Mouse (Mus musculus): Measurements from ENCODE around the gene Tenm2. TPM values are rescaled to one million over a fixed set of nuclear protein-coding genes. Genes with fewer than 3 reads are reported as not detected.

The Tenm2 gene
- polyA plus RNA-seq, 1 experiment from 2014 or later = 77.0 TPM

DNA sequence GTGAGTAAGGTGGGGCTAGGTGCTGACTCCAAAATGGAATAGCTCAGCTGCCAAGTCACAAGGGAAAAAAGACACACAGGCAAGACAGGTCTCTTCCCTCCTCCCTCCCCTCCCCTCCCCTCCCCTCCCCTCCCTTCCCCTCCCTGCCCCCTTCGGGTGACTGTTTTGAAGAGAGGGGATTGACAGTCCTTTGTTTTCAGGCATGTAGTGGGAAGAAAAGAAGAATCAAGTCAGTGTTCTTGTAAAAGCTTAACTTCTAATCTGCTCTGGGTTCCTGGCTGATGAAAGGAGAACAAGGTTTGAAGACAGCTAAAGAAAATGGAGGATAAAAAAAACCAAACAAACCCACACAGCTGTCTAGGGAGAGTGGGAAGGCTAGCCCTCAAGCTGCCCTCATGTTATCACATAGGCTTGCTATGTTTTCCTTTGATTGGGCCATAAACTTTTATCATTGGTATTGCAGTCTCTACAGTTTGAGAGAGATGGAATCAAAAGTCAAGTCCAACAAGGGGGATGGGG is 1176.4 kb downstream of the Tenm2 start:
- Histone ChIP-seq H3K4me2 (ENCODE audit: low read length) (no peak overlapping the region), H3K27ac (ENCODE audit: low read length) (no peak overlapping the region), H3K27me3 (ENCODE audit: control insufficient read depth, insufficient read depth, low read depth, low read length) (no peaks in the 10 kb centered on the region), H3K4me1 (ENCODE audit: control insufficient read depth, insufficient read depth, low read length) (peaks cover 6% of the 10 kb centered on the region), H3K9me3 (replicated peaks; ENCODE audit: control insufficient read depth, low read length, poor library complexity, severe bottlenecking) (no peaks in the 10 kb centered on the region), H3K36me3 (ENCODE audit: control insufficient read depth, insufficient read depth, low read length) (no peaks in the 10 kb centered on the region), H3K4me3 (ENCODE audit: low read depth, low read length) (no peak overlapping the region), H3K9ac (ENCODE audit: low read depth, low read length) (no peak overlapping the region)
- no CpG with 5 or more reads among the region's 1 CpGs for WGBS
- ATAC-seq = no peak

DNA sequence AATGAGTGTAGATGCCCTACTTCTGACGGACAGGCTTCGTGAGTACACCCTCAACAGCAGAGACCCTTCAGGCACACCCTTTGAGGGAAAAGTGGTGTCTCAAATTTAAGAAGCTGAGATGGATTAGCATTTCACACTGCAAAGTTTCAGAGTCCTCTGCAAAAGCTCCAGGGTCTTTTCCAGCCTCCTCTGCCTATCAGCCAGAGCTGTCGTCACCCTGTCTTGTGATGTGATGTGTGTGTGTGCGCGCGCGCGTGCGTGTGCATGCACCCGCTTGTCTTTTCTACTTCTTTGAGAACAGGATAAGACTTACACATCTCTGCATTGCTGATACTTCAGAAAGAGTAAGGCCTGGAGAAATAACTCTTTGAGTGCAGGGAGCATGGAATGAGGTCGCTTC is 1179.2 kb downstream of the Tenm2 start:
- Histone ChIP-seq H3K4me3 (ENCODE audit: low read depth, low read length) (no peak overlapping the region), H3K4me2 (ENCODE audit: low read length) (no peak overlapping the region), H3K4me1 (ENCODE audit: control insufficient read depth, insufficient read depth, low read length) (peaks cover 6% of the 10 kb centered on the region), H3K27ac (ENCODE audit: low read length) (no peak overlapping the region), H3K9ac (ENCODE audit: low read depth, low read length) (no peak overlapping the region), H3K27me3 (ENCODE audit: control insufficient read depth, insufficient read depth, low read depth, low read length) (no peaks in the 10 kb centered on the region), H3K36me3 (ENCODE audit: control insufficient read depth, insufficient read depth, low read length) (no peaks in the 10 kb centered on the region), H3K9me3 (replicated peaks; ENCODE audit: control insufficient read depth, low read length, poor library complexity, severe bottlenecking) (no peaks in the 10 kb centered on the region)
- ATAC-seq = no peak
- WGBS = 85% methylated on average over 11 of the region's 11 CpGs

DNA sequence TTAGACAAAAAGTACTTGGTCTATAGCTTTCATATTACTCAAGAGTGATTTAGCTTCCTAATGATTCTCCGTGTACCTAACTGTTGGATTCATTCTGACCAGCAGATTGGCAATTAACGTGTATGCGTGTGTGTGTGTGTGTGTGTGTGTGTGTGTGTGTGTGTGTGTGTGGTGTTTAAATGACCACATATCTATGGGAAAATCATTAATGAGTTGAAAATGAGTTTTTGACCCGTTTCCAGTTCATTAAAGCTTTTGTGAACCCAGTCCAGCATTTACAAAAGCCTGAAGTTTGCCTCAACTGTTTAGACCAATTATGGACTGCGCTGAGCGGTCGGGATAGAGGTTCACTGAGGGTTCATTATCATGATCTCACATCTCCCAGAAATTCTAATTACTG is 1181.4 kb downstream of the Tenm2 start:
- Histone ChIP-seq H3K4me2 (ENCODE audit: low read length) (no peak overlapping the region), H3K9ac (ENCODE audit: low read depth, low read length) (no peak overlapping the region), H3K27me3 (ENCODE audit: control insufficient read depth, insufficient read depth, low read depth, low read length) (no peaks in the 10 kb centered on the region), H3K27ac (ENCODE audit: low read length) (no peak overlapping the region), H3K9me3 (replicated peaks; ENCODE audit: control insufficient read depth, low read length, poor library complexity, severe bottlenecking) (no peaks in the 10 kb centered on the region), H3K4me1 (ENCODE audit: control insufficient read depth, insufficient read depth, low read length) (peaks cover 6% of the 10 kb centered on the region), H3K36me3 (ENCODE audit: control insufficient read depth, insufficient read depth, low read length) (no peaks in the 10 kb centered on the region), H3K4me3 (ENCODE audit: low read depth, low read length) (no peak overlapping the region)
- ATAC-seq = no peak
- 57% methylated on average over 7 of the region's 7 CpGs for WGBS

DNA sequence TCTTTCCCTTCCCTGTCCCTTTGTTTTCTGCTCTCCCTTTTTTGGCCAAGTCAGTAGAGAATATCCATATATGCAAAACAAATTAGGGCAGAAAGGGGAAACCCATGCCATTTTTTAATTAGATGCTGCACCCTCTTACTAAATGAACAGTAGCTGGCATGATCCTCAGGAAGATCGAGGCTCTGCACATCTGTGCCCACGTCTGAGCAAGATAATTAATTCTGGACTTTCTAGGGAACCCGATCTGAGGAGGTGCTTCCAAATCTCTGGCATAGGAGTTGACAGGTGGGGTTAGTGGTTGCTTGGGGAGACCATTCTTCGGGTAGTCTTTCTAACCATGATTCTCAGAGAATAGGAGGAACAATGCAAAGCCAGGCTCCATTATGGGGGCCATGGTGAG is 1182.3 kb downstream of the Tenm2 start:
- H3K27ac ChIP-seq (ENCODE audit: low read length) = no peak overlapping the region
- H3K4me1 ChIP-seq (ENCODE audit: control insufficient read depth, insufficient read depth, low read length) = peaks cover 6% of the 10 kb centered on the region
- ATAC-seq = no peak
- no peaks in the 10 kb centered on the region for H3K9me3 ChIP-seq (replicated peaks; ENCODE audit: control insufficient read depth, low read length, poor library complexity, severe bottlenecking)
- no peak overlapping the region for H3K4me2 ChIP-seq (ENCODE audit: low read length)
- H3K36me3 ChIP-seq (ENCODE audit: control insufficient read depth, insufficient read depth, low read length) = no peaks in the 10 kb centered on the region
- no peak overlapping the region for H3K9ac ChIP-seq (ENCODE audit: low read depth, low read length)
- no peak overlapping the region for H3K4me3 ChIP-seq (ENCODE audit: low read depth, low read length)
- WGBS = 43% methylated on average over 4 of the region's 4 CpGs
- no peaks in the 10 kb centered on the region for H3K27me3 ChIP-seq (ENCODE audit: control insufficient read depth, insufficient read depth, low read depth, low read length)

DNA sequence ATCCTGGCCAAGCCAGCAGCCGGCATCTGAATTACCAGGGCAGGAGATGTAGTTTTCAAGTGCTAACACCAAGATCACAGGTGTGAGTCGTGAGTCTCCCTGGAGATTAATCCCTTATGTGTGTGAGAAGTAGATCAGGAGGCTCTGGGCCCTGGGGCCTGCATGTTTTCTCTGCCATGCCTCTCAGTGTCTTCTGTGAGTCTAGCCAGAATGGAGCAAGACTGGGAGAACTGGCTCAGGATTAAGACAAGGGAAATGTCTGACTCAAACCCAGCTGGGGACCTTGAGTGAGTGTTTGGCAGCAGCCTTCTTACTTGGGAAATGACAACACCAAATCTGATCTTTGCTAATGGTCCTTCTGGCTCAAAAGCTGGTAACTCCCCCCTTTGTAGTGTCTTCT is 1183.2 kb downstream of the Tenm2 start:
- no peak for ATAC-seq
- 47% methylated on average over 2 of the region's 2 CpGs for WGBS
- Histone ChIP-seq H3K27ac (ENCODE audit: low read length) (no peak overlapping the region), H3K9me3 (replicated peaks; ENCODE audit: control insufficient read depth, low read length, poor library complexity, severe bottlenecking) (no peaks in the 10 kb centered on the region), H3K27me3 (ENCODE audit: control insufficient read depth, insufficient read depth, low read depth, low read length) (no peaks in the 10 kb centered on the region), H3K4me2 (ENCODE audit: low read length) (no peak overlapping the region), H3K36me3 (ENCODE audit: control insufficient read depth, insufficient read depth, low read length) (no peaks in the 10 kb centered on the region), H3K9ac (ENCODE audit: low read depth, low read length) (no peak overlapping the region), H3K4me3 (ENCODE audit: low read depth, low read length) (no peak overlapping the region), H3K4me1 (ENCODE audit: control insufficient read depth, insufficient read depth, low read length) (peaks cover 6% of the 10 kb centered on the region)

DNA sequence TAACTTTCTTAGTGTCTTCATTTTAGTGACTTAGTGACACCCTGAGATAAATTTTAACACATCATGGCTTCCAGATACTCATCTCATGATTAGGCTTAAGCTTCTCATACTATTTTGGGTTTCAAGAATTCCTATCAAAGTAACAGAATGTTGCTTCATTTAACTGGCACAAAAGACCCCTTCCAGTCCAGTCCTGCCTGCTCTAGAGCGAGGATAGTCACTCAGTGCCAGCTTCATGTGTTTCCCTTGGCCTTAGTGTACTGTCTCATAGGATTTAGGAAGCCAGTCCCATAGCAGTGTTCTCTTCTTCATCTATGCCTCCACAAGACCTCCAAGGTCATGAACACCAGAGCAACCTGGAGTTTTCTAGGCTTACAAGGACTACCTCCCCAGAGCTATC is 1183.7 kb downstream of the Tenm2 start:
- WGBS = 97% methylated on average over 1 of the region's 1 CpGs
- no peak overlapping the region for H3K4me2 ChIP-seq (ENCODE audit: low read length)

DNA sequence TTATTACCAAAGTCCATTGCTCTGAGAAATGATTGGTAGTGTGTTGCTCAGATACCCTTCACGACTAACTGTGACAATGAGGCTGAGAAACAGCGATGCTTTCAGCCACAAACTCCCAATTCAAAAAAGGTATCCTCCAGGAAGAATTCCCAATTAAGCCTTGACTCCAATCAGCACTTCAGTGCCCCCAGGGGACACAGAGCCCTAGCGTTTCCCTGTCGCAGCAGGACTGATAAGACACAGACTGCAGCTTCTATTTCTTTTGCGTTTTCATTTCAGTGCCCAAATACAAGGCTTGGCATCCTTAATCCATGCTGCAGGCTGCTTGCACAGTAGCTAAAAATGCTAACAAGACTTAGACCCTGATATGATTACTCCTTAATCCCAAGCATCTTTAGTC is 1186.2 kb downstream of the Tenm2 start:
- no peak overlapping the region for H3K4me2 ChIP-seq (ENCODE audit: low read length)
- H3K4me3 ChIP-seq (ENCODE audit: low read depth, low read length) = no peak overlapping the region
- peaks cover 3% of the 10 kb centered on the region; the same call in 1 of the 2 replicates for H3K36me3 ChIP-seq (ENCODE audit: control insufficient read depth, insufficient read depth, low read length)
- no peaks in the 10 kb centered on the region for H3K27me3 ChIP-seq (ENCODE audit: control insufficient read depth, insufficient read depth, low read depth, low read length)
- peaks cover 6% of the 10 kb centered on the region; the same call in 1 of the 2 replicates for H3K4me1 ChIP-seq (ENCODE audit: control insufficient read depth, insufficient read depth, low read length)
- no peaks in the 10 kb centered on the region for H3K9me3 ChIP-seq (replicated peaks; ENCODE audit: control insufficient read depth, low read length, poor library complexity, severe bottlenecking)
- ATAC-seq = no peak
- H3K27ac ChIP-seq (ENCODE audit: low read length) = peak overlapping the region; percentile 9; the same call in 1 of the 2 replicates
- 15% methylated on average over 5 of the region's 5 CpGs for WGBS
- H3K9ac ChIP-seq (ENCODE audit: low read depth, low read length) = no peak overlapping the region

More for the DNA sequence above, 1183.7 kb downstream of the Tenm2 start:
- H3K4me3 ChIP-seq (ENCODE audit: low read depth, low read length) = no peak overlapping the region
- no peaks in the 10 kb centered on the region for H3K27me3 ChIP-seq (ENCODE audit: control insufficient read depth, insufficient read depth, low read depth, low read length)
- peaks cover under 1% of the 10 kb centered on the region; the same call in 1 of the 2 replicates for H3K36me3 ChIP-seq (ENCODE audit: control insufficient read depth, insufficient read depth, low read length)
- H3K4me1 ChIP-seq (ENCODE audit: control insufficient read depth, insufficient read depth, low read length) = peaks cover 6% of the 10 kb centered on the region
- H3K9ac ChIP-seq (ENCODE audit: low read depth, low read length) = no peak overlapping the region
- H3K27ac ChIP-seq (ENCODE audit: low read length) = no peak overlapping the region
- no peaks in the 10 kb centered on the region for H3K9me3 ChIP-seq (replicated peaks; ENCODE audit: control insufficient read depth, low read length, poor library complexity, severe bottlenecking)
- ATAC-seq = no peak

DNA sequence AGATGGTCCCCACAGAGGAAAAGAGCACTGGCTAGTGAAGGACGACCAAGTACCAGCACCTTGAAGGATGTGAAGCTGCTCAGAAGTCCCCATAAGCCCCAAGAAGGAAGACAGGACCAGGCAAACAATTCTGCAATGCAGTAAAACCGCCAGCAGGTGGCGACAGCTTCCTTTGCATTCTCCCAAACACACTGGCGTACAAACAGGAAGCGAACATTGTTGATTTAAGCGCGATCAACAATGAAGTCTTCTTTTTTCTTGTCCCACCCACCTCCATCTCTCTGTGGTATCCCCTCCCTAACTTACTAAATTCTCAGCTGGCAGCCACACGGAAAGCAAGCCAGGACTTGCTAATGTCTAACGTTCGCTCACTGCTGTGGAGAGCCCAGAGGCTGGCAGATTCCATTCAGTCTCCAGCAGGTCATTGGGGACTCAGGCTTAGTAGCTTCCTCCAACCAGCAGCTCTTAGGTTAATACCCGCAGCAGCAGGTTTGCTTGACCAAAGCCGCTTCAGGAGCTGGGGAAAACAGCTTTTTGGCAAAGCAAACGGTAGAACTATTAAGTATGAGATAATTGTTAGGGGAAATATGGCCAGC is 1190.0 kb downstream of the Tenm2 start:
- peaks cover 3% of the 10 kb centered on the region; the same call in 1 of the 2 replicates for H3K36me3 ChIP-seq (ENCODE audit: control insufficient read depth, insufficient read depth, low read length)
- peak; percentile 66 for ATAC-seq
- peak overlapping the region; percentile 50 for H3K9ac ChIP-seq (ENCODE audit: low read depth, low read length)
- H3K27ac ChIP-seq (ENCODE audit: low read length) = peak overlapping the region; percentile 44
- 2% methylated on average over 13 of the region's 13 CpGs for WGBS
- H3K27me3 ChIP-seq (ENCODE audit: control insufficient read depth, insufficient read depth, low read depth, low read length) = no peaks in the 10 kb centered on the region
- peak overlapping the region; percentile 48 for H3K4me2 ChIP-seq (ENCODE audit: low read length)
- H3K9me3 ChIP-seq (replicated peaks; ENCODE audit: control insufficient read depth, low read length, poor library complexity, severe bottlenecking) = no peaks in the 10 kb centered on the region
- H3K4me3 ChIP-seq (ENCODE audit: low read depth, low read length) = peak overlapping the region; percentile 28; the same call in 1 of the 2 replicates
- H3K4me1 ChIP-seq (ENCODE audit: control insufficient read depth, insufficient read depth, low read length) = peaks cover 9% of the 10 kb centered on the region; the same call in 1 of the 2 replicates

DNA sequence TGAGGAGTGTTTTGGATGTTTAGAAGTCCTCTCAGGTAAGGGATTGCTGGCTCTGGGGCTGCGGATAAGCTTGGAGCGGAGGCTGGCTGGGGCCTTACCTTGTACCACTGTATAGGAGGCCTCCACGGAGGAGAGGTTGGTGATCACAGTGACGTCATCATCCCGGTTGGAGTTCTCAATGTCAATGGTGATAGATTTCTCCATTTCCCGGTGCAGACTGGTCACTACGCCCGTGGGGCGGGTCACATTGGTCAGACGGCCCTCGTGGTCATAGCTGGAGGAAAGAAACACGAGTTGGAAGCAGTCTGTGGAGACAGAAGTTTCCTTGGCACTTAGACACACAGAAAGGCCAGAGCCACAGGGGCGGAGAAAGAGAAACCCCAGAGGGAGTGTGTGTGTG is 1194.4 kb downstream of the Tenm2 start:
- WGBS = 87% methylated on average over 13 of the region's 13 CpGs
- Histone ChIP-seq H3K4me3 (ENCODE audit: low read depth, low read length) (no peak overlapping the region), H3K9me3 (replicated peaks; ENCODE audit: control insufficient read depth, low read length, poor library complexity, severe bottlenecking) (no peaks in the 10 kb centered on the region), H3K36me3 (ENCODE audit: control insufficient read depth, insufficient read depth, low read length) (no peaks in the 10 kb centered on the region), H3K27me3 (ENCODE audit: control insufficient read depth, insufficient read depth, low read depth, low read length) (no peaks in the 10 kb centered on the region), H3K9ac (ENCODE audit: low read depth, low read length) (no peak overlapping the region), H3K27ac (ENCODE audit: low read length) (no peak overlapping the region; the same call in 1 of the 2 replicates), H3K4me1 (ENCODE audit: control insufficient read depth, insufficient read depth, low read length) (peaks cover 24% of the 10 kb centered on the region), H3K4me2 (ENCODE audit: low read length) (no peak overlapping the region)
- no peak for ATAC-seq
